Mouse (Mus musculus): ENCODE measurements around the gene Usp49.

DNA sequence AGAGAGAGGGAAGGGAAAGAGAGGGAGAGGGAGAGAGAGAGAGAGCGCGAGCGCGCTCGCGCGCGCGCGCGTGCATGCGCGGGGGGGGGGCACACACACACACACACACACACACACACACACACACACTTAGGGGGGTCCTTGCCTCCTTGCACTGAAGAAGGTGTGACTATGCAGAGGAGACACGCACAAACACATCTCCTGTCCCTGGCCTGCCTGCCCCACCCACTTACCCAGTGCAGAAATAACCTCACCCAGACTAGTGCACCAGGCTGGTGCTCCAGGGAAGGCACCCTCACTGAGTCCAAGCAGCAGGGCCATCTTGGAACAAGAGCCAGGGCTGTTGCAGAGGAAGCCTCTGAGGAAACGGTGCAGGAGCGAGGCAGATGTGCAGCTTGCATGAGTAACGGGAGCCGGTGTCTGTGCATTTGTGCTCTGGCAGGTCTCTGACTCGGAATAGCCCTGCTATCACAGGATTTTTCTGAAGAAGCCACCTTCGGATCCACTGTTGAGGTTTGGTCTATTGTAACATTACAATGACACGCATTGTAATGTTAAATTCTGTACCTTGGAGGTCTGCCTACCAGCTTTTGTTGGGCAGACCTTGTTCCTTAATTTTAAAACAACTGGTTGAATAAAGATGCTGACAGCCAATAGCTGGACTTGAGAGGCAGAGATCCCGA is 82.5 kb downstream of the Usp49 start:
- no peak for TF ChIP-seq CTCF (IDR thresholded peaks at IDR 0.05; ENCODE audit: low read depth)
- TF ChIP-seq EP300 (IDR thresholded peaks at IDR 0.05; ENCODE audit: low read depth): no peak
